Mouse (Mus musculus): ENCODE data around the gene Sesn3. TPM values are rescaled to one million over a fixed set of nuclear protein-coding genes. Genes with fewer than 3 reads are reported as not detected.
A peak's percentile ranks its signal among the peaks of the same experiment; 100 is the strongest.
"Not testable (repeated sequence)": the region's sequence is repeated elsewhere in the genome, so short reads cannot be mapped to it uniquely, and the experiment has no call there.

Sesn3 gene
- total RNA-seq, 2 experiments from 2014 or later = 43.4 to 44.8 TPM

DNA sequence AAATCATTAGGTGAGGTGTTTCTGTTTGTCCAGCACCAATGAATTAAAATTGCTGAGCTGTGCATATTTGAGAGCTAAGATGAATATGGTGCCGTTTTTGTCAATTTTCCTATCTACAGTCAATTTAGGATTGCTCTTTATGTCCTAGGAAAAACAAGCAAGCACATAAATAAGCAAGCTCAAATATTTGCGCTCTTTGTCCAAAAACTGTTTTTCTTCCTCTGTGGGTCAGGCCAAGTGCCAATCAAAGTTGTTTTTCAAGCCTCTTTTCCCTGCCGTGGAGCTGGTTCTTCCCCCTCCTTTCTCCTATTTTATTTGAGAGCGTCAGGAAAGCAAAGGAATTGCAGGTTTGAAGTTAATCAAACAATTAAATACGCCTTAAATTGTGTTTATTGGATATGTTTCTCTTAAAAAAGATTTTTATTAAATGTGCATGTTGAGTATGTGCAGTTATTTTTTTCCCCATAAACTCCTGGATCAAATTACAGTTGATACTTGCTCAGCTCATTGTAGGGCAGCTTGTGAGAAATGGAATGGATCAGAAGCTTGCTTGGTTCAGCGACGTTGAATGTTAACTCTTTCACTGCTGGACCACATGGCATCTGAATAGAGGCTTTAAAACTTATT is 2.6 kb downstream of the Sesn3 start:
- no peak for DNase-seq

DNA sequence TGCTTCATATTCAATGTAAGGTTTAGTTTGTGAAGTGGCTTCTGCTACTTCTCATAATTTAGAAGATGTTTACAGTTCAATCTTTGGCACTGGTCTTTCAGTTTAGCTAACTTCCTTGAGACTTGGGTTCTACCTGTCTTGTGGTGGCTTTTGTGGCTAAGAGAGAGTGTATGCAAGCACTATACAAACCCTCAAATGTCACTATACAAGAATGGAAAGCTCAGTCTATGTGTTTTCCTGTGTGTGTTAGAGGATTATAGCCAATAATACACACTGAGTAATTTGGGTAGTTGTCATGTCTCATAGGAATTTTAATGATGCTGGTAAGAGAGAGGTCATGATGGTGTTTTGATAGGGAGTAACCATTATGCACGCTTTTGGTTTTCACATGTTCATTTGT is 5.8 kb downstream of the Sesn3 start:
- no peak for DNase-seq

DNA sequence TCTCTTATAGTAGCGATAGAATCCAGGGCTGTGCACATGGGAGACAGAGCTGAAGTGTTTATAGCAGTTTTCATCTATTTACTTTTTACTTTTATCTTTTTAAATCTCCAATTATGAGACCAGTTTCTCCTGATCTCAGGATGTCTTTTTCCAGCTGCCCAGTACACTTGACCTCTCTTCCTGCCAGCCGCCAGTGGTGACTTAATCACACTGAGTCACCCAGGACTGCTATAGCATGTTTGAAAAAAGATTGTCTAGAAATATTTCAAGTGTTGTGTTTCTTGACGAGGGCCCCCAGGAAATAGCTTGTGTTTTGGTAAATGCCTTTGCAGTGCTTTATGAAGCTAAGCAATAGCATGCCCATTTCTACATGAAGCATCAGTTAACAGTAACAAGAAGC is 10.2 kb downstream of the Sesn3 start:
- no peak for DNase-seq

- DNase-seq = no peak
Measured at GRCm38 (mm10) chr9:14287234-14287633, 12.4 kb downstream of the Sesn3 start.

GRCm38 (mm10) chr9:14288500-14288899 is 13.6 kb downstream of the Sesn3 start:
- DNase-seq = no peak

GRCm38 (mm10) chr9:14293866-14294265 is 19.0 kb downstream of the Sesn3 start:
- DNase-seq = no peak

DNA sequence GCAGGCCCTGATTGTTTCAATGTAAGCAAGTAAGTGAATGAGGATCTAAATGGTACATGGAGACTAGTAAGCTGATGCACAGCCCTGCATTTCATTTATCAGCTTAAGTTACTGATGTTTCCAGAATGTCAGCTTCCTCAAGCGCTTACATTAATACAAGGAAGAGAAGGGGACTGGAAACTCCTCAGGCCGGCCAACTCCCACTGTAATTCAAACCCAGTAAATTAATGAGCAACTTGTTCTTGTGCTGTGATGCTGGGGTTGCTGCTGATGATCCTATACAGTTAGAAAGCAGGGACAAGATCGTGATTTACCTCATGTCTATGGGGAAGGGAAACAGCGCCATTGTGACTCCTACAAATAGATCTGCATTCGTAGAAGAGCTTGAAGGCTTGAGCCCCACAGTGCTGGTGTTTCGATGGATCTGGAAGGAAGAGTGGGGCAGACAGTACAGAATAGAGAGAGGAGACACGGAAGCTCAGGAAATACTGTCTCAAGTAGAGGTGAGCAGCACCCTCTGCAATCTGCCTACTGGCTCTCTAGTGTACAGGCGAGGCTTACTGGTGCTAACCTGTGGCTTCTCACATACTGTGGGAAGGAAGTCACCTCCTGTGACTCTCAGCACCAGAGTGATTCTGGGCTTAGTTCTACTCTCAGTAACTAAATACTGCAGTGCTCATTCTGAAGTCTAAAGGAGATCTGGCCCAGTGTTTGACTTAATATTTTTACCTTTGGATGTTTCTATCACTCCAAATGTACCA is 21.0 kb downstream of the Sesn3 start:
- DNase-seq = no peak

DNA sequence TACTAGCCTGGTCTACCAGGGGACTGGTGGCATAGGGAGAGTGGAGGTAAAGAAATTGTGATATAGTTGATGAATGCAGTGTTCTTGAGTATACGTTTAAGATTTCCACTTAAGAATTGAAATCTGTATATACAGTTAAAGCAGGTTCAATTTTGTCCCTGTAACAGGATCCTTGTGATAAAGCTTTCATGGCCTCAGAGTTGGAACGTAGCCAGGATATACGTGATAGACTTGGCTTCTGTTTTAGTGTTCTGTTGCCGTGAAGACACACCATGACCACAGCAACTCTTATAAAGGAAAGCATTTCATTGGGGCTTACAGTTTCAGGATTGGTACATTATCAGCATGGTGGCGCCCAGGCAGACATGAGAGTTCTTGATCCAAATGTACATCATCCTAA is 22.3 kb downstream of the Sesn3 start:
- DNase-seq = no peak

DNA sequence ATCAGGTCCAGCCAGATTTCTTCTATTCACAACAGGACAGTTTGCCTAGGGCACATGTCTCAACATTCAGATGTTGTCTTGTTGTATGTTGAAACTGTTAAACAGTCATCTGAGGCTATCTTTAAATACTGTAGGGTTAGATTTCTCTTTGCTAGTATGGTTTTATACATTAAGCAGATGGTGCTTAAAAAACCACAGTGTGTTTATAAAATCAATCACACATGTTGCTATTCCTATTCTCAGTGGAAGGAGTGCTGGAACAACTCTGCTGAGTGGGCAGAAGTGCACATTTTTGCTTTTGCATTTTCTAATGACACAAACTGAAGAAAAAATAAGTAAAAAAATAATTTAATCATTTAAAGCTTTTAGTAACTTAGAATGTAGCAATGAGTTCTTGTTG is 25.0 kb downstream of the Sesn3 start:
- DNase-seq = no peak

GRCm38 (mm10) chr9:14300795-14301194 is 25.9 kb downstream of the Sesn3 start:
- no peak for DNase-seq

DNA sequence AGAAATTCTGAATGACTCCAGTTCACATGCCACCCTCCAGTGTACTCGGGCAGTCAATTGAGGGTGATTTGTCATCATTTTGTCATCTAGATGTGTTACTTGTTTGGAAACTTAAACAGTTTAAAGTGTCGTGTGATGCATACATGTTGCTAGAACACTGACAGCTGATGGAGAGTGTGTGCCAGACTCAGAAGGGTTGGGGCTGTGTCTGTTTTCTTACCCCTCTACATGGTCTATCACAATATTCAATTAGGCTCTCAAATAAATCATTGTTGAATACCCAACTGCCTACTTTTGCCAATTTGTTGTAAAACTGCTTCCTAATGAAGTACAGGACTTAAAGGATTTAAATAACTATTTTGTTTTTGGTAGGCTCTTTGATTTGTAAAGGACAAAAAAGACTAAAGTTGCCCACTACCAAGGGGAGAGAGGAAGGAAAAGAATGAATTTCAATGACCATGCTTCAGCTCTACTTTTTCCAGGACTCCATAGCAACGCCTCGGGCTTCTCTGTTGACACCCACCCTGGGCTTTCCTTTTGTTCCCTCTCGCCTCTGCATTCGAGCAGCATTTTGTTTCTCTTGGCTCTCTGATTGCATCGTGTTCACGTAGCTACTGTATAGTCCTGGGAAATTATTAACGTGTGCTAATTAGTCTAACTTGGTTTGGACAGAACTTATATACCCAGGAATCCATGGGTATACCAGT is 29.5 kb downstream of the Sesn3 start:
- no peak for DNase-seq

DNA sequence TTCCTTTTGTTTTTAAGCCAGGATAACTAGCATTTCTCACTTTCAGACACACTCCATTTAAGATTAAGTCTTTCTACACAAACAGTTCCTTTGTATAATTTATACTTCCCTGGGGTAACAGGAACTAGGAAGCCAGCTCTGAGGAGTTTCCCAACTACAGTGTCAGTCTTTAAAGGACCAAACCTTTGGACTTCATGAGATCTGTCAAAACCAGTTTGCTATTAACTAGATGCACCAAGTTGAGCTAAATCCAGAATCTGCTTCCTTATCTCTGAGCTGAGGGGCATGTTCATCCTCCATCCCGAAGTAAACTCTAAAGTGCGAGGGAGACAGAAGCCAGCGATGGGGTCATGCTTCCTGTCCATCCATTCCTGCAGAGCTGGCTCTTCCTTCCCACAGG is 32.5 kb downstream of the Sesn3 start:
- DNase-seq = no peak

DNA sequence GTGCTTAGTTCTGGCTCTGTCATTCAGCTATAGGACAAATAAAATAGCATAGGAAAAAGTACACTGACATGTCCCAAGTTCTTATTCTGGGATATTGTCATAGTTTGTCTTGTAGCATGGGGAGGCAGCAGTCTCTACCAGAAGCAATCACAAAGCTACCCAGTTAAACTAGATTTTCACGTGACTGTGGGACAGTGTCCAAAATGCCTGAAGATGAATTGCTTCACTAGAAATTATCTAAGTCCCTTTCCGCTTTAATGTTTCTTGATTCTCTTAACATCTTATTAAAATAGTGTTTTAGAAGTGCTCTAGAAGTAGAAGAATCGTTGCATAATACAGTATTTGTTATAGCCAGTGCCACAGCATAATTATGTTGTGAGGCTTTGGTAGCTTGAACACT is 39.1 kb downstream of the Sesn3 start:
- no peak for DNase-seq

- no peak for DNase-seq
Measured at GRCm38 (mm10) chr9:14314477-14314876, 39.6 kb downstream of the Sesn3 start.

DNA sequence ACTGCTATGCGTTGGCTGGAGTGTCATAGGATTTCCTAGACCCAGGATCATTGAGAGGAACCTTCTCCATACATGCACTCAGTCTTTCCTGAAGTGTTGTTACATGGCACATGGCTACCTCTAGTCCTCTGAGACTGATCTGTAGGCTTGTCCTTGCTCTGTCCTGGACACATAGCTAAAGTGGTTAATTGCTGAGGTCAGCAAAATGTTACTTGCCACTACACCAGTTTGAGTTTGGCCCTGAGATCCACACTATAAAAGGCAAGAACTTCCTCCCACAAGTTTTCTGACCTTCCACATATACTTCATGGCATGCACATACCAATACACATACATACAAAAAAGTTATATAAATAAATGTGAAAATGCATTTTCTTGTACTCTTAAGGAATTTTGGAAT is 41.8 kb downstream of the Sesn3 start:
- no peak for DNase-seq

- no peak for DNase-seq
Measured at GRCm38 (mm10) chr9:14335829-14336228, 61.0 kb downstream of the Sesn3 start.

- DNase-seq = no peak
Measured at GRCm38 (mm10) chr9:14336901-14337300, 62.0 kb downstream of the Sesn3 start.

DNA sequence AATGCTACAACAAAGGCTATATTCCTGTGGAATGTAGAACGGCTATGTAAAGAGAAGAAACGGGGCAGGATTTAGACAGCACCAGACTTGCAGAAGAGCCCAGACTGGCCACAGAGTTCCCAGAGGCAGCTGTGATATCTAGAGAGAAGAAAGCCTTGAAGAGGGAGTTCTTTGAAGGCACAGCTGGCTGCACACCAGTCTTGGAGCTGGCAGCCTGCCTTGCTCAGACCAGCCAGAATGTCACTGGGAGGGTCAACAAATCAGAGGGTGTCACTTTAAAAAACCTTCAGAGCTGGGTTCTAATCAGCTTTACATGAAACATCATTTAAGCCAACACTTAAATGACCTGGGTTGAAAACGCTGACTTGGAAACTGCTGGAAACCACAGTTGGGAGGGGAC is 63.8 kb downstream of the Sesn3 start:
- no peak for DNase-seq

GRCm38 (mm10) chr9:14342041-14342668 is 67.3 kb downstream of the Sesn3 start:
- peak; percentile 73 for DNase-seq

- not testable (repeated sequence) for DNase-seq
Measured at GRCm38 (mm10) chr9:14345866-14346265, 71.0 kb downstream of the Sesn3 start.

DNA sequence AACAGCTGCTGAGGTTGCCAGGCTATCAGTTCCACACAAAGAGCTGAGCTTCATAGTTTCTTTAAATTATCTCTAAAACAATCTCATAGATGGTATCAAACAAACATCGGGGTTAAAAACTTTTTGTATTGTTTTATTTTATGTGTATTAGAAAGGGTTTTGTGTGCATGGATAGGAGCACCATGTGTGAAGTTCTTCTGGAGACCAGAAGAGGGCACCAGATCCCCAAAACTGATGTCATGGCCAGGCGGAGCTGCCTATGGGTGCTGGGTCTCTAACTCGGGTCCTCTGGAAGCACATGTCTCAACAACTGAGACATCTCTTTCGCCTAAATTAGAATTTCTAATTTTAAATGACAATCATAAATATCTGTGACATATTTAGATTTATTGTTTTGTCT is 73.5 kb downstream of the Sesn3 start:
- DNase-seq = no peak

DNA sequence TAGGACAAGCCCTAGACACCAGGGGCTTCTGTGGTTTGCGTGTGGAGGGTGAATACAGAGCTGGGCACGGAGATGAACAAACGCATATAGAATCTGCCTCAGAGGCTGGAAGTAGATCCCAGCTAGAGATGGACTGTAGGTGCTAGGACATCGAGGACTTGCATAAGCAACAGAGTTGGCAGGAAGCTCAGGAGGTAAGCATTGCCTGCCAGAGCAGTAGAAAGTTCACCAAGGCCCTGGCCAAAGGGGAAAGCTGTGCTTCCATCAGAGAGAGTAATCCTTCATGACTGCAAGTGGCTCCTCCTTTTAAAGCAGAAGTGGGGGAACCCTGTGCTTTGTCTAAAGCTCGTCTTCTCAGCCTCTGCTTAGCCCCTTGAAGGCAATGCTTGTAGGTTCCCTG is 74.5 kb downstream of the Sesn3 start:
- no peak for DNase-seq

DNA sequence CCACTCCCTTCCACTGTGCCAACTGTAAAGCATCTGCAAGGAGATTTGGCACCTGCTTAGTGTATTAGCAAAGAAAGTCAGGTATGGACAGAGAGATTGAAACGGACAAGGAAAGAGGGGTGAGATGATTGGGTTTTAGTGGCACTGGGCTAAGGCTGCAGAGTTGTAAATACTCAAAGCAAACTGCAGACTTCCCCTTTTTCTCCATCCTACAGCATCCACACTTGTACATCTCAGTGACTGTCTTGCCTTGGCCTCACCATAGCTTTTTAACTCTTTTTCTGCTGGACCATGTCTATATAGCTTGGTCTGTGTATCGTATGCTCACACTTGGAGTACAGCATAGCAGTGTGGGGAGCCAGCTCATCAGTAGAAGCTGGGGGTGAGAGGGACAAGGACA is 75.9 kb downstream of the Sesn3 start:
- no peak for DNase-seq
